Mouse (Mus musculus) thymus, postnatal 0 days (tissue): ENCODE data around the gene Akr1b10. TPM values are rescaled to one million over a fixed set of nuclear protein-coding genes. Genes with fewer than 3 reads are reported as not detected.

Source experiments
- polyA plus RNA-seq: library from polyadenylated mRNA; unstranded; fragments of >200 nt; fragmentation: Nextera tagmentation; extraction: Ambion mirVana; gene quantifications from 2 replicates; pipeline ENCODE4 v1.2.1, GENCODE M21; 2015

The Akr1b10 gene
- polyA plus RNA-seq, 1 experiment from 2014 or later = 33.6 TPM

Other genes with a start within 250 kb of the Akr1b10 start
- gene Slc35b4, start 207.1 kb upstream of the Akr1b10 start, polyA plus RNA-seq = 77.9 and 88.7 TPM in 2 replicates
- 268 and 290 TPM in 2 replicates for gene Akr1b3, start 66.7 kb upstream of the Akr1b10 start, polyA plus RNA-seq
- gene Akr1b8, start 30.1 kb upstream of the Akr1b10 start, polyA plus RNA-seq = 1.5 and 1.6 TPM in 2 replicates
- 0.14 TPM in 1 of 2 replicates, not detected in the other for gene Akr1b7, start 28.1 kb downstream of the Akr1b10 start, polyA plus RNA-seq
- gene Bpgm, start 92.0 kb downstream of the Akr1b10 start, polyA plus RNA-seq = 38.0 and 39.0 TPM in 2 replicates
- 28.7 and 34.0 TPM in 2 replicates for gene Cald1, start 214.3 kb downstream of the Akr1b10 start, polyA plus RNA-seq